Mouse (Mus musculus) hindbrain, embryonic 10.5 days (tissue): ENCODE measurements at regions not wholly inside any gene's neighbourhood (a gene's known extent, or its start where the extent isn't known, plus 50 kb on each side); places are given as distances from the start of the nearest gene placed in this dataset.
"Not testable (repeated sequence)": the region's sequence is repeated elsewhere in the genome, so short reads cannot be mapped to it uniquely, and the experiment has no call there.

ENCODE experiments used
- DNase-seq: peaks from one replicate; pipeline ENCODE4 v3.0.0-alpha.2; 2017; ENCODE audit warnings: low spot score
- H3K27ac ChIP-seq: fragments of 300-500 bp; sonication (generic); 2 replicates; pipeline ENCODE4 v1.5.1; 2016; ENCODE audit warnings: mild to moderate bottlenecking, moderate library complexity
- H3K27me3 ChIP-seq: fragments of 300-500 bp; sonication (generic); 2 replicates; pipeline ENCODE4 v1.6.1; 2016; ENCODE audit warnings: mild to moderate bottlenecking; ENCODE audit not compliant: poor library complexity, insufficient read depth, severe bottlenecking
- H3K36me3 ChIP-seq: fragments of 300-500 bp; sonication (generic); 2 replicates; pipeline ENCODE4 v1.6.1; 2016; ENCODE audit warnings: mild to moderate bottlenecking, moderate library complexity
- H3K4me1 ChIP-seq: fragments of 300-500 bp; sonication (generic); replicated peaks from 2 replicates; pipeline ENCODE4 v1.6.1; 2016; ENCODE audit warnings: mild to moderate bottlenecking
- H3K4me3 ChIP-seq: fragments of 300-500 bp; sonication (generic); 2 replicates; pipeline ENCODE4 v1.5.1; 2016; ENCODE audit warnings: mild to moderate bottlenecking, moderate library complexity
- H3K9me3 ChIP-seq: fragments of 300-500 bp; sonication (generic); 2 replicates; pipeline ENCODE4 v1.6.1; 2016; ENCODE audit warnings: mild to moderate bottlenecking, moderate library complexity
- WGBS: fragments of 180-500 bp; shearing (Covaris S2); methylation state at CpG from one replicate; pipeline ENCODE4 v1.1.7; 2016; 5-methylcytosine and 5-hydroxymethylcytosine counted together

DNA sequence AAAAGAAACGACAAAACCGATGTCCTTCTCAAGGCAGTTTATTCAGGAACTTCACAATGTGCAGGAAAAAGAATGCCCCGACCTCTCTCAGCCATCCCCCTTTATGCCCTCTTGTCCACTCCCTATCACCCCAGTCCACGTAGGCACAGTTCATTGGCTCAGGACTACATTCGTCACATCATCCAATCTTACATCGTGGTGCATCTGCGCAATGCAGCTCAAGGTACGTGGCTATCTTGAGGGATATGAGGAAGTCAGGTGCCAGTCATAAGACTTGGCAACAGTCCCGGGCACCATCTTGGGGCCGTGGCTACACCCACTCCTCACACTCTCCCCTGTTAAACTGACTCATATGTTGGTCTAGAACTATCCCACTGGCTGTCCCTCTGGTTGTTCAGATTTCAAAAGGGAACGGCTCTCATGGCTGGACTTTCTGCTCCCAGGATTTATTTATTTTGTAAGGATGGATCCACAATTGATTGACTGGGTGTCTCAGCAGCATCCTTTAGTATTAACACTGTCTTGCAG is 87.4 kb upstream of the Olfr1402 start:
- H3K27me3 ChIP-seq, H3K4me3 ChIP-seq, H3K36me3 ChIP-seq, H3K4me1 ChIP-seq, H3K9me3 ChIP-seq, H3K27ac ChIP-seq, DNase-seq: not testable (repeated sequence)
- 89% methylated on average over 11 of the region's 11 CpGs for WGBS

DNA sequence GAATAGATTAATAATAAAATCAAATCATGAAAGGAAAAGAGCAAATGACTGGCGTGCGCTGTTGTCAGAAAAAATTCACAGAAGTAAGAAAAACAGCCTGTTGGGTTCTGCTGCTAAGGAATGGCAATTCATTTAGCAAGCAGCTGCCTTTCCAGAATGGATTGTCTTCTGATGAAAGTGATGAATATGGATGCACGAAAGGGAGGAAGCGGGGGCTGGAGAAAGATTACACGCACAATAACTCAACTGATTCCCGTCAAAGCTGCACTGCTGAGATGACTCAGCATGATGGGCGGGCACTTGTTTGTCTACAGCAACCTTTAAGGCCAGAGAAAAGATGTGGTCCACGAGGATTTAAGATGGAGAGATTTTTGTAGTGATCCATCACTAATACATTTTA is 85.4 kb upstream of the Olfr1402 start:
- Histone ChIP-seq H3K4me3 (no peak overlapping the region), H3K27me3 (no peaks in the 10 kb centered on the region), H3K27ac (no peak overlapping the region), H3K9me3 (no peaks in the 10 kb centered on the region), H3K36me3 (no peaks in the 10 kb centered on the region), H3K4me1 (peaks cover 3% of the 10 kb centered on the region; the same call in 1 of the 2 replicates)
- DNase-seq, result peak; percentile 8
- 59% methylated on average over 8 of the region's 8 CpGs for whole genome bisulfite sequencing

DNA sequence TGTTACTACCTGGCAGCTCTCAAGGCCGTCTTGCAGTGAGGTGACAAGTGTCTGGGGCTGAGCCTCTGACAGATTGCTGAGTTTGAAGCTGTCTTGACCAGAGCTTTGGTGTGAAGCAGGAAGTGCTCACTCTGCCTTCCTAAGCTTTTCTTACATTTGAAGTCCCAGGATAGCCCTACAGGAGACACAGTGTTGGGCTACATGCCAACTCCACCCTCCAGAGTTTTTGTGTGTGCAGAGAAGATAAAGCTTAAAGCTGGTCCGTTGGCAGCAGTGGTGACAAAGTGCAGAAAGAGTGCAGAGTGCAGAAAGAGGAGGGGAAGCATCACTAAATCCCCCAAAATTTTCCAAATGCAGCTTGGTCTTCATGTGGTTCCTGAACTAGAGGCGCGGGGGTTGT is 70.1 kb upstream of the Olfr1402 start:
- WGBS, result 78% methylated on average over 4 of the region's 4 CpGs
- H3K4me1 ChIP-seq, result no peaks in the 10 kb centered on the region
- no peaks in the 10 kb centered on the region for H3K36me3 ChIP-seq
- H3K9me3 ChIP-seq, result no peaks in the 10 kb centered on the region
- no peak overlapping the region for H3K4me3 ChIP-seq
- no peaks in the 10 kb centered on the region for H3K27me3 ChIP-seq
- H3K27ac ChIP-seq, result no peak overlapping the region
- no peak for DNase-seq

DNA sequence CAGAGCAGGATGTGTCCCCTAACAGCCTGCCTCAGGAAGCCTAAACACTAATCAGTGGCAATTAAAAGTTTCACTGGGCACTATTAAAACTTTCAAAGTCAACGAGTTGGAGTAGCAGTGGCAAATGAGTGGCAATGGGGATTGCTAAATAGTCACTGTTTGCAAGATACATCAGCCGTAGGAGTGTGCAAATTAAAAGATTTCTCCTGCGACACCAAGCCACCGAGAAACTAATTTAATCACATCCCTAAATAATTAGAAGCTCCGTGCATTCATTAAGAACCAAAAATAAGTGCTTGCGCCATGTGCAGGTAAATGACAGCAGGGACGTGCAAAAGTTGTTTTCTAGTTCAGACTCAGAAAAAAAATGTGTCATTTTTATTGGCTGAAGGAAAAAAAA is 69.4 kb upstream of the Olfr1402 start:
- Histone ChIP-seq H3K9me3 (no peaks in the 10 kb centered on the region), H3K27me3 (no peaks in the 10 kb centered on the region), H3K4me1 (no peaks in the 10 kb centered on the region), H3K27ac (no peak overlapping the region), H3K4me3 (no peak overlapping the region), H3K36me3 (no peaks in the 10 kb centered on the region)
- DNase-seq, result no peak
- WGBS, result 86% methylated on average over 7 of the region's 7 CpGs

DNA sequence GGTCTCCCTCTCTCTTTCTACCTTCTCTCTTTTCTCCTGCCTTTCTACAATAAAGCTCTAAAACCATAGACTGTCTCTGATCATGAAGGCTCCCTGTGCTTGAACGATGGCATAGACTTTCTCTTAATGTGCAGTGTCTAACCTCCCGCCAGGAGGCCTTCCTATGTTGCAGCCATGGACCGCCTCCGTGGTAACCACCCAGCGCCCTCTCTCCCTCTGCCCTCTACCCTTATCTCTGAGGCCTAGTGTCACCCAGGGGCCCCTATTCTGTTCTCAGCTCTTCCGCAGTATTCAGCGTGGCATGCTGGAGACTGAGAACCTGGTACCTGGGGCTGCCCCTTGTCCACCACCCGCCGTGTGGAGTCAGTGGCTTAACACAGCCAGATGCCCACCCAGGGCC is 67.5 kb upstream of the Olfr1402 start:
- 88% methylated on average over 9 of the region's 9 CpGs for WGBS
- no peaks in the 10 kb centered on the region for H3K4me1 ChIP-seq
- no peaks in the 10 kb centered on the region for H3K9me3 ChIP-seq
- H3K4me3 ChIP-seq, result no peak overlapping the region
- no peaks in the 10 kb centered on the region for H3K27me3 ChIP-seq
- no peak for DNase-seq
- H3K27ac ChIP-seq, result no peak overlapping the region
- H3K36me3 ChIP-seq, result no peaks in the 10 kb centered on the region
